Mouse (Mus musculus) adrenal gland, adult 2 months (tissue): ENCODE measurements at regions not wholly inside any gene's neighbourhood (a gene's known extent, or its start where the extent isn't known, plus 50 kb on each side); places are given as distances from the start of the nearest gene placed in this dataset.
"Not testable (repeated sequence)": the region's sequence is repeated elsewhere in the genome, so short reads cannot be mapped to it uniquely, and the experiment has no call there.

Source experiments
- DNase-seq: peaks from one replicate; pipeline ENCODE4 v3.0.0; 2021

DNA sequence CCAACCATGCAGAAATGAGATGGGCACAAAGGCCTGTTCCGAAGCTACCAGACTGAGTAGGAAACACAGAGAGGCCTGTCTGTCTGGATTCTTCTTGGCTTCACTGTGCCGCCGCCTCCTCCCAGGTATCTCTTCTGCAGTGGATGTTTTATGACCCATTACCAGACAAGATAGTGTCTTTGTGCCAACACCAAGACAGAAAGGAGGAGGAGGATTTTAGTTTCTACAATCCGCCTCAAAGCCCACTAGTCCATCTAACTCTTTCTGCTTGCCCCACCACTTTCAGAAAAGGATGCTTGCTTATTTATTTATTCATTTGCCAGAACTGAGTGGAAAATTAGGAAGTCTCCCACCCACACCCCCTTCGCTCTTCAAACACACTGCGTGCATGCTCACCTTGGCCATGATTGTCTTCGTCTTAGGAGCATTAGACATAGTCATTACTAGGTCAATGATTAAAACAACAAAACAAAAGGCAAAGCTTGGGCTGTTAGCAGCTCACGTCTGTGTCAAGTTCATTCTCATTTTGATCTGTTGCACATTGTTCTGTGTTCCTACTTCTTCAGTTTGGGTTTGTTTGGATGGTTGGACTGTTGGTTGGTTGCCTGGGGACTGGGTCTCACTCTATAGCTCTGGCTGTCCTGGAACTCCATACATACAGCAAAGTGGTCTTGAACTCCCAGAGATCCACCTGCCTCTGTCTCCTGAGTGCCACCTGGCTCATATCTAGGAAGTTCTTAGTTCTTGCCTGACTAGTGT lies 61.7 kb upstream of the Cpm start:
- no peak for DNase-seq

DNA sequence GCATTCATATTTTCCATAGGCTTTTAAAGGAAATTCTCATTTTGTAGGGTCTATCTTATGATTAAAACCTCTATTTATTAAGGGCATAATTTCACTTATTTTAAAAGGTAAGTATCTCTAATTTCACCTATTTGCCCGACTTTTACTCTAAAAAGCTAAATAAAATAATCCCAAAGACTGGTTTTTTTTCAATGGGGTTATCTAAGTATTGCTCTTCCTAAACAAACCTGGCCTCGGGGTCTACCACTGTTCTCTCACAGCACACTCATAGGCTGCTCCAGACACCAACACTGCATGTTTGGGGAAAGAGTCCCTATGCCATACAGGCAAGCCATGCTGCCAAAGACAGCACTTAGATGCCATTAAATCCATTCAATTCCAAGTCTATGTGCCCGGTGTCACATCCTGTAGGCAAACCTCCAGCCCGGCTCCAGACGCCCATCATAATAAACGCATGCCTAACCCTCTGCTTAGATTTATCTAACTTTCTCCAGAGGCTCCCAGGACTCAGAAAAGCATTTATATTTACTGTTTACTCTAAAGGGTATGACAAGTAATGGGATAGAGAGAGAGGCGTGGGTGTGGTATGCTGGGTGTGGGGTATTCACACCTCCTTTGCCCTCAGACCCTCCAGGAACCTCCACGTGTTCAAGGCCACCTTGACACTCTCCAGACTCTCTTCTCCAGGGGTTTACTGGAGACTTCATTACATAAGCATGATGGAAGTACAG lies 62.5 kb upstream of the Cpm start:
- DNase-seq = no peak

DNA sequence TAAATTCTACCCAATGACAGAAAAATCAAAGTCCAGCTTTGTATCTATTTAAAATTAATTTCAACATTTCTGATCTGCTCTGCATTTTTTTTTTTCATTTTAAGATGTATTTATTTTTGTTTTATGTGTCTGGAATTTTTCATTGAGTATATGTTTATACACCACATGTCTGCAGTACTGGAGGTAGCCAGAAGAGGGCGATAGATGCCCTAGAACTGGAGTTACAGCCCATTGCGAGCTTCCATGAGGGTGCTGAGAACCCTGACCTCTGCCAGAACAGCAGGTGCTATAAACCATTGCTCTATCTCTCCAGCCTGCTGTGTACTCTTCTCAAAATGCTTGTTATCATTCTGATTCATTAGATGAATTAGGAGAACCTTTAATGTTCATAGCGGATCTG lies 63.1 kb upstream of the Cpm start:
- DNase-seq = no peak

DNA sequence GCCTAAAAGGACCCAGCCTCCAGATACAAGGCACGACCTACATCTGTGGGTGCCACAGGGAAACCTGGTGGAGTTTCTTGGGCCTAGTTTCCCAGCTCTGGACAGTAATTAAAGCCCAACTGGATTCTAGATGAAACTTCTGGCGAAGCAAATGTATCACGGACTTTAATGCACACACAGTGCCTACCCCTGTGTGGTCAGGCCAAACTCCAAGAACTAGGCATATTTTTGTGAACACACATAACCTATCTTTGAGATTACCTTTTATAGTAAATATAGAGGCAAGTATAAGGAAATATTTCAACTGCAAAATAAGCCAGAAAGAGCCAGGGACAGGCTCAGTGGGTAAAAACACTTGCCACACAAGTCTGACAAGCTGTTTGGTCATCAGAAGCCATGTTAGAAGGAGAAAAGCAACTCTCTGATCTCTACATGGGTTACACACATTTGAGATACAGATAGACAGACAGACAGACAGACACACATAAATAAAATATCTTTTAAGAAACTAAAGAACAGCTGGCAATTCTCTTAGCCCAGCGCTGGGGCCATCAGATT lies 63.7 kb upstream of the Cpm start:
- DNase-seq = no peak

DNA sequence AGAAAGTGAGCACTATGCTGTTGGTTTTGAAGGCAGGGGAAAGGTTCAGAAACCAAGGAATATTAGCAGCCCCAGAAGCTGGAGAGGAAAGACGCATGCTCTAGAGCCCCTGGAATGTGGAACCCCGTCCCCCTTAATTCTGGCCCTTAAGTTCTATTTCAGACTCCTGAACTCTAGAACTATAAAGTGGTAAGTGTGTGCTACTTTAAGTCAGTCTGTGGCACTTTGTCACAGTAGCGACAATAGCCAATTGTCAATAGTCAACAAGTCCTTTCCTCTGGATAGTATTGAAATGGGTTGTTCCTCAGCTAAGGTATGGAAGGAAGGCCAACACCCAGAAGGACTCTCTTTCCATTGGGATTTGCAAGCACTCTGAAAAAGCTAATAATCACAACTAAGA lies 64.2 kb upstream of the Cpm start:
- no peak for DNase-seq

DNA sequence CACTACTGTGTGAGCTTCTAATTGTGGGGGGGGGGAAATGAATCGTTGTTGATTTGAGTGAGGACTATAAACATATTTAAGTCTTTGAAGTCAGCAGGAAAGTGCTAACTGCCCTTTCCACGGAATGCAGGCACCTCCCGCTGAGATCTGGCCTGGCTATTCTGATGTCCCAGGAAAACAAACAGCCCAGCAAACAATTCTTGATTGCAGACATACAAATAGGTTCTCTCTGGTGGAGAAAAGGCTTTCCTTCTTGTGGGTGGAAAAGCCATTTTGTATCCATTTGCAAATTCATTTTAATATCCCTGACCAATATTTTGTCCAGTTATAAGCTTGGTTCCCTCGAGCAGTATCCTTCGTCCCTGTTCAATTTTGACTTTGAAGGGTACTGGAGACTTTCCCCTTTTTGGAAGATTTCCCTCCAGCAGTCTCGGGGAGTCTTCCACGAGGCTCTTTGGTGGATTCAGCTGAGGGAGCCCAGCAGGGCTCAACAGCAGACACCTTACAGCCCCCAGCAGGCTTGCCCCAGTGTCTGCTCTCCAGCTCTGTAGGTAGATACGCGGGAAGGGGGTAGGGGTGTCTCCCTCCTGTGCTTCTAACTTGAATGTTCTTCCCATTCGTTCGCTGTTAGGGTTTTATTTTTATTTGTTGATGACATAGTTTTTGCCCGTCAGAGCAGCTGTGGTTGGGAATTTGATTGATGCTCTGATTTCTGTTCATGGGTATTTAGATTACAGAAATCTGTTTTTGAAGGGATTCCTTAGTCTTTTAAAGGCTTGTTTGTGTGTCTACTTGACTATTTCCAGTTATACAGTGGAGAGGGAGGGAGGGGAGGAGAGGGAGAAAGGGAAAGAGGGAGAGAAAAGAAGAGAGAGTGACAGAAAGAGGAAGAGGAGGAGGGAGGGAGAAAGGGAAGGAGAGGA lies 64.9 kb upstream of the Cpm start:
- no peak for DNase-seq

DNA sequence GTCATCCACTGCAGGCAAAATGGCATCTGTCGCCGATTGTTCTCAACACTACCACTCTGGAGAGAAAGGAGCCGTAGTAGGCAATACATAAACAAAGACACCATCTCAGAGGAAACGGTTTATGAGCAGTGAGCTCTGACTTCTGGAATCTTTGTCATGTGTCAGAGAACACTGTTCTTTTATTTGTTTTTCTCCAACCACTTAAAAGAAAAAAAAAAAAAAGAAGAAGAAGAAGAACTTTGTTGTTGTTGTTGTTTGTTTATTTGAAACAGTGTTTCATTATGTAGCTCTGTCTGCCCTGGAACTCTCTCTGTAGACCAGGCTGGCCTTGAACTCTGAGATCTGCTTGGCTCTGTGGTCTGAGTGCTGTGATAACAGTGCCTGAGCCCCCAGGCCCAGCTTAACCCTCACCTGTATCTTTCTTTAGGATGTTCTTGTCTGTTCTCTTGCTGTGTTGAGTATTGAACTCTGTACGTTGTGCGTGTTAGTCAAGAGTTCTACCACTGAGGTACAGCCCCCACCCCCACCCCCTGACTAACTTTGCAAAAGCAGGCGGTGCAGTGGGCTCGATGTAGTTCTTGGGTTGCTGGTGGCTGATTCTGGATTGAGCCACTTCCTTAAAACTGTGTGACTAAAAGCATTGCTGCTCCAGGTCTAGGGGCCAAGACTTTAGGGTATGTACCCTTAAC lies 65.7 kb upstream of the Cpm start:
- DNase-seq = no peak

DNA sequence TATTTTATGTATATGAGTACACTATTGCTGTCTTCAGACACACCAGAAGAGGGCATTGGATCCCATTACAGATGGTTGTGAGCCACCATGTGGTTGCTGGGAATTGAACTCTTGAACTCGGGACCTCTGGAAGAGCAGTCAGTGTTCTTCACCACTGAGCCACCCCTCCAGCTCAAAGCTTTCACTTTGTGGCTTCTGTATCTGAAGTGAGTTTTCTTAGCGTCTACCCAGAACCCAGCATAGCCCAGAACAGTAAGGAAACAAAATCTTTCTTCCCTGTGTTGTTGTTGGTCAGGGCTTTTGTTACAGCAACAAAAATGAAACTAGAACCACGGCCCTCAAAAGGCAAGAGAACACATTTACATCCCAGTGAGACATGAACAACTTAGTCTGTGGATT lies 66.5 kb upstream of the Cpm start:
- DNase-seq = not testable (repeated sequence)

DNA sequence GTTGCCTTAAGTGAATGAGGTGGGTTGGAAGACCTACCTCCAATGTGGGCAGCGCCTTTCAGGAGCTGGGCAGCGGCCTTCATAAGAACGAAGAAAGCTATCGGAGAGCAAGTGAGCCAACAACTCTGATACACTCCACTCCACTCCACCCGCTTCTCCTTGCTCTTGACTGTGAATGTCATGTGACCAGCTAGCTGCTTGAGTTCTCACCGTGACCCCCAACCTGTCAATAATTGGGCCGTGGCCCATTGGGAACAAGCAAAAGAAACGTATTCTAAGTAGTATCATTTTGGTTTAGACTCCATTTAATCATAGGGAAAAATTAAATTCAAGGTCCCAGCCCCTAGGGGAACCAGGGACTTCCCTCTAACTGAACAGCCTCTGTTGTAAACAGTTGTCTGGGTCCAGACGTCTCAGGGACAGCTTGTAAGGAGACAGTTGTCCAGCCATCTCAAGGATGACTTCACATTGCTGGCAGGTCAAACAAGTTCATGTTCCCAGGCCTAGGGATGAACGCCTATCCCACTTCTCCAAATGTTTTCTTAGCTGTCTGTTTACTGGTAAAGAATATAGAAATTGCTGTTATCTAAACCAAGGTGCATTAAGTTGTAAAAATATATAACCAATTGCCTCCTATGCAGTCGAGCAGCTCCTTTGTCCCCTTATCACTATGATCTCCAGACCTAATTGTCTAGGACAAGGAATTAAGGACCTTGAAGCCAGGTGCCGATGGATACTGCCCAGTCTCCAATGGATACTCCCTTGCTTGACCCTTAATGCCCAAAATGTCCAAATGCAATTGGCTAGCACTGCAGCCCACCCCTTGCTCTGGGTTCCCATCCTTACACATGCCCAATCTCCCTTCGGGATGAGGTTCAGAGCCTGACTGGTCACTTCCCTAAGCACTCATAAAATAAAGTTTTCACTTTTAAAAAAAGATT lies 67.1 kb upstream of the Cpm start:
- DNase-seq = no peak

DNA sequence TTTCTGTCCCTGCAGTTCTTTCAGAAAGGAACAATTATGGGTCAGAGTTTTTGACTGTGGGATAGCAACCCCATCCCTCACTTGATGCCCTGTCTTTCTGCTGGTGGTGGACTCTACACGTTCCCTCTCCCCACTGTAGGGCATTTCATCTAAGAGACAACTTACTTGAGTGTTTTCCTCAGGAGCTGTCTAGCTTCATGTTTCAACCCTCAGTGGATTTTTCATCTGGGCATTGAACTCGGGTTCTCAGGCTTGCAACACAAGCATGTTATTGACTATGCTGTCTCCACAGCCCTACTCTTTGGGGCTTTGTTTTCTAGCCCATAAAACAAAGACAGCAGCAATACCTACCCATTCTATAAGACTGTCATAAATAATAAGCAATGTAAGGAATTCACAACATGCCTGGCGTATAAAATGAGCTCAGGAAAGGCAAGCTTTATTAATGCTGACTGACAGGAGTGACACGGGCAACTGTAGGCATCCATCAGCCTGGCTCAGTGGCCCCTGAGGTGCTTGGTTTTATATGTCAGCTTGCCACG lies 68.0 kb upstream of the Cpm start:
- no peak for DNase-seq

DNA sequence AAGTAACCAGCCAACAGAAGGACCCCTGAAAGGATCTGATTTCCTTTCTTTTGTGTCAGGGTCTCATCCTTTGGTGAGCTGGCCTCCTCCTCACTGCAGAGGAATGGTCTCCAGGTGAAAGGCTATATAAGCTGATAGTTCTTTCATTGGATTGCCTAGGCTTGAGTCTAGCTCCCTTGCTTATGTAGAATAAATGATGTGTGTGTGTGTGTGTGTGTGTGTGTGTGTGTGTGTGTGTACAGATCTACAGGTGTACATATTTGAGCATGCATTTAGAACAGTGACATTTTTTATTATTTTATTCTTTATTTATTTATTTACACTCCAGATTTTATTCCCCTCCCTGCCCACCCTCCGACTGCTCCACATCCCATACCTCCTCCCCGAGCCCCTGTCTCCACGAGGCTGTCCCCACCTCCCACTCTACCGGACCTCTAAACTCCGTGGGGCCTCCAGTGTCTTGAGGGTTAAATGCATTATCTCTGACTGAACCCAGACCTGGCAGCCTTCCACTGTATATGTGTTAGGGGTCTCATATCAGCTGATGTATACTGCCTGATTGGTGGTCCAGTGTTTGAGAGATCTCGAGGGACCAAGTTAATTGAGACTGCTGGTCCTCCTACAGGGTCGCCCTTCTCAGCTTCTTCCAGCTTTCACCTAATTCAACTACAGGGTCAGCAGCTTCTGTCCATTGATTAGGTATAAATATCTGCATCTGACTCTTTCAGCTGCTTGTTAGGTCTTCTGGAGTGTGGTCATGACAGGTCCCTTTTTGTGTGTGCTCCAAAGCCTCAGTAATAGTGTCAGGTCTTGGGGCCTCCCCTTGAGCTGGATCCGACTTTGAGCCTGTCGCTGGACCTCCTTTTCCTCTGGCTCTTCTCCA lies 68.7 kb upstream of the Cpm start:
- DNase-seq = no peak

DNA sequence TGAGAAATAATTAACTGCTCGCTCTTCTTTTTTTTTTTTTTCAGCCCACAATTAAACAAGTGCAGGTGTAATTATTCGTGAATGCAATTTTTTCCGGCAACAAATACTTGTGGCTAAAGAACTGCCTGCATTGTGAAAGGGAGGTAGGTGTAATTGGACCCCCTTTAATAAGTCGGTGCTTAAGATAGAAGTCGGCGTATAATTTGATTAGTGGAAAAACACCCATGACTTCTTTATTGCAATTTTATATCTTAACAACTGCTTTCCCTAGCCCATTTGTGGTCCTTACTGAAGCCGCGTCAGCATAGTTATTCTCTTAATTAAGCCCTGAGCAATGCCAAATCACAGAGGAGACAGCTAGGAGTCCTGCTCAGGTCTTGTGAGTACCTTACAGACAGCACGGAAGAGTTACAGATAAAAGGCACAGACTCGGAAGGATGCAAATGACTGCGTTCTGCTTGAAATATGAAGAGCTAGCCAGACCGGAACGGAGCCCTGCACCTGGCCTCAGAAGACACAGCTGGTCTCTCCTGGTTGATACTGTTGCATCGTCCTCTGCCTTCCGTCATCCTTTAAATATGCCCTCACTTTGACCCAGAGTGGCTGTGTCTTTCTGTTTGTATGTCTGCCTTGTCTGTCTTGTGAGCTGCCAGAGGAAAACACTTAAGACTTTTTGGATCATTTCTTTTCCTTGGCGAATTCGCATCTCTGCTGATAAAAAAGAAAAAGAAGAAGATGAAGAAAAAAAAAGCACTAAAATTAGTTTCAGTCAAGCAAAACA lies 69.5 kb upstream of the Cpm start:
- DNase-seq = no peak

DNA sequence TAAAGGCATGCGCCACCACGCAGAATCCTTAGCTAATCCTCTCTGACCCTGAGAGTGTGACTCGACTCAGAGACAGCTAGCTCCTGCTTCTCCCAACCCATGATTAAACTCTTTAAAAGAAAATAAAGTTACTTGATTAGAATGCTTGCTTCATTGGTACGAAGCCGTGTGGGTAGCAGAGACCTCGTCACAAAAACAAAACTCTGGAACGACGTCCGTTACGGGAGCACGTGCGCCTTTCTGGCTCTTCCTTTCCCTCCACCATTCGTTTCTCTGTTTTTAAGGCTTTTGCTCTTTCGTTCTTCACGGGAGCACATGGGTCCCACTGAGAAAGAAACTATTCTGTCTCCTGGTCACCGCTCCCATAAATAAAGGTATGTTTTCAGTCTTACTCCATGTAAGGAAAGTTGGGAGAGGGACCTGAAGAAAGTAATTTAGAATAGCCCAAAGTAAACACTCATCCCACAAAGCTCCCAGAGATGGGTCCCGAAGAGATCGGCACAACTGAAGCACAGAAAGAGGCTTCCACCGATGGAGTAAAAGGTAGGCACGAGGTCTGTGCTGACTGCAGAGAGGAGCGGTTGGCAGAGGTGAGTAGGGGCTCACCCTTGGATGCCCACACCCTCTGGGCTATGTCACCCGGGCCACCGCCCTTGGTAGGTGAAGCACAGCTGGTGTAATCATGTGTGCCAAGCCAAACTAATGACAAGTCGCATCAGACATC lies 70.2 kb upstream of the Cpm start:
- DNase-seq = no peak

DNA sequence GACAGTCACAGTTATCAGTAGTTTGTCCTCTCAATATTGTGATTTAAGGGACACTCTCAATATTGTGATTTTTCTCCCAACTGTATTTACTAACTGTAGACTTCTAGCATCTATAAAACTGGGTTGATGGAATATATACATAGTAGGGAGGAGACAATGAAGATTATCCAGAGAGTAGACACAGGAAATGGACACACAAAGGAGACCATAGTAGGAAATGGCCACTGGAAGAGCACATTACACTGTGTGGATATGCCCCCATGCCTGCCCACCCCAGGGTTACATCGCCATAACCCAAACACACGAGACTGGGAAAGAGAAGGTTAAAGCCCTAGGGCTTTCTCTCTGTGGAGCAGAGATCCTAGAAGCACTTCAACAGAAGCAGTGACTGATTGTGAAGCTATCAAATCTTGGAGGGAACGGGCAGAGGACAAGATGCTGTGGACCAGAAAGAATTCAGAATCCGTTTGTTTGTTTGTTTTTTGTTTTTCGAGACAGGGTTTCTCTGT lies 71.0 kb upstream of the Cpm start:
- DNase-seq = no peak

DNA sequence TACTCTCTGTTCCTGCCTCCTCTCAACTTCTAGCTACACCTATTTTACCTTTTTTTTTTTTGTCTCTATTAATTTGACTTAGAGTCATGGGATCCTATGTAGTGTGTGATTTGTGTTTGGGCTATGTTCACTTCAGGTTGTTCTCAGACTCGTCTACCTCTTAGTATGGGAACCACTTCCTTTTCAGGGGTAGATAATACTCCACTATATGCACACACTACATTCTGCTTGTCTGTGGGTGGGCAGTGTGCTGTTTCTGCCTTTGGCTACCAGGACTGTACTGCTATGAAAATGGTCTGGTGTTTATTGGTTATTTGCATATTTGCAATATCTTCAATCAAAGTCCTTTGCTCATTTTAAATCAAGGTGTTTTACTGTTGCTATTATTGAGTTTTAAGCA lies 71.6 kb upstream of the Cpm start:
- DNase-seq = no peak

DNA sequence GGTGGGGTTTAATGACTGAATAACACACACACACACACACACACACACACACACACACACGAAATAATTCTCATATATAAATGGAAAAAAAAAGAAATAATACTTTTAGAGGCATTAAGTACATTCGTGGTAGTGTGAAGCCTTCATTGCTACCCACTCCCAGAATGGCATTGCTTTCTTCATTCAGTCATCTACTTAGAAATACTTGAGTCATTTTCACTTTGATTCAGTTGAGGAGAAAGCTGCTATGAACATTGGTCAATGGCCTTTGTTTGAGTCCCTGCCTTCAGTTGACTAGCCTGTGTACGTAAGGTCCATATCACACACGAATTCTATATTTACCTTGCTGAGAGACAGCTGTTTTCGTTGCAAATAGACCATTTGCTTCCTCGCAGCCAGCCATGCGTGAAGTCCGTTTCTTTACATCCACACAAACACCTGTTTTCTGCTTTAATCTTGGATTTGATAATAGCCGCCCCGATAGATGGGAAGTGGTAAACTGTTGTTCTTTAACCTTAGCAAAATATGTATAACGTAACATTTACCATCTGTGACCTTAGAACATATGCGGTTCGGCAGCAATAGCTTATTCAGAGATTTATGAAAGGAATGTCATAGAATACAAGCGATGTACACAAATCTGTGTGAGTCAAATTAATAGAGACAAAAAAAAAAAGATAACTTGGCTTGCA lies 72.3 kb upstream of the Cpm start:
- no peak for DNase-seq
